Mouse (Mus musculus): ENCODE measurements around the gene Dtx3.
"Not testable (repeated sequence)": the region's sequence is repeated elsewhere in the genome, so short reads cannot be mapped to it uniquely, and the experiment has no call there.

The Dtx3 gene

GRCm38 (mm10) chr10:127166404-127166715 is 29.2 kb downstream of the Dtx3 start:
- no peak for DNase-seq (ENCODE audit: low read depth, low spot score)

- no peak for DNase-seq (ENCODE audit: low read depth, low spot score)
These were observed 29.7 kb downstream of the Dtx3 start for GRCm38 (mm10) chr10:127165654-127166403.

DNA sequence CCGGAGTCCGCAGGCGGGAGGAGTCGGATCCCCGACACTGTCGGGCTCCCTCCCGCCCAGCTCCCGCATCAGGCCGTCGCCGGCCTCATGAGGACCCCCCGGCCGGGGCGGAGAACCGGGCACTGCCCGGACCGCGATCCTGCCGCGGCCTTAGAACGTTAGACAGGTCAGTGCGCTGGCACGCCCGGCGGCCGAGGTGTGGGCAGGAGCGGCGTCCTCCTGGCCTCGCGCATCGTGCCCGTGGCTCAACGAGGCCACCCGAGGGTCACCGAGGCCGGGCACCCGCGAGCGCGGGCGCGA is 30.2 kb downstream of the Dtx3 start:
- no peak for DNase-seq (ENCODE audit: low read depth, low spot score)

- DNase-seq (ENCODE audit: low read depth, low spot score): peak; percentile 62
These were observed 30.7 kb downstream of the Dtx3 start, which contains the start of gene B4galnt1 for GRCm38 (mm10) chr10:127164631-127165353. Gene B4galnt1 (plus strand): TSS chr10:127165225.

GRCm38 (mm10) chr10:127164190-127164589 is 31.3 kb downstream of the Dtx3 start:
- no peak for DNase-seq (ENCODE audit: low read depth, low spot score)

- DNase-seq (ENCODE audit: low read depth, low spot score): not testable (repeated sequence)
These were observed 32.7 kb downstream of the Dtx3 start for GRCm38 (mm10) chr10:127162771-127163261.

DNA sequence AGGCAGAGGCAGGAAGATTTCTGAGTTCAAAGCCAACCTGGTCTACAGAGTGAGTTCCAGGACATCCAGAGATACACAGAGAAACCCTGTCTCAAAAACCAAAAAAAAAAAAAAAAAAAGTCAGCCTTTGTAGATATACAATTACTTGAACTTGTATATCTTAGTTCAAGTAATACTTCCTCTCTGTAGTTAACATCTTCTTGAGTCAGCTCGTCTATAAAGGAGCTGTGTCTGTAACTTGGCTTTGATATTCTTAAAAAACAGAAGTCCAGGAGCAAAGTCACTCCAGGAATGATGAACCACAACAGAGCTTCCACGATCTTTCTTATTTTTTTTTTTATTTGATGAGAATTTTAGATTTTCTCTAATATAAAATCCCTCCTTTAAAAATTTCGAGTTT is 34.8 kb downstream of the Dtx3 start:
- no peak for DNase-seq (ENCODE audit: low read depth, low spot score)

DNA sequence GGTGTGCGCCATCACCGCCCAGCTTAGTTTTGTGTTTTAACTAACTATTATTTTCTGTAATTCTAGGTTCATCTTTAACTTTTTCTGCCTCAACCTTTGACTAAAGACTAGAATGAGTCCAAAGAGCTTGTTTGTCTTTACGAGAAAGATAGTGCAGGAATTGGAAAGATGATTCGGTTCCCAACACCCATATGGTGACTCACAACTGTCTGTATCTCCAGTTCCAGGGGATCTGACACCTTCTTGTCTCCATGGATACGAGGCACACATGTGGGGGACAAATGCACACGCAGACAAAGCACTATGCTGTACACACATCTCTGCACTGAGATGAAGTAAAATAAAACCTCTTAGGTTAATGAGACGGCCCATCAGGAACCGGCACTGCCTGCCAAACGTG is 35.4 kb downstream of the Dtx3 start:
- no peak for DNase-seq (ENCODE audit: low read depth, low spot score)

DNA sequence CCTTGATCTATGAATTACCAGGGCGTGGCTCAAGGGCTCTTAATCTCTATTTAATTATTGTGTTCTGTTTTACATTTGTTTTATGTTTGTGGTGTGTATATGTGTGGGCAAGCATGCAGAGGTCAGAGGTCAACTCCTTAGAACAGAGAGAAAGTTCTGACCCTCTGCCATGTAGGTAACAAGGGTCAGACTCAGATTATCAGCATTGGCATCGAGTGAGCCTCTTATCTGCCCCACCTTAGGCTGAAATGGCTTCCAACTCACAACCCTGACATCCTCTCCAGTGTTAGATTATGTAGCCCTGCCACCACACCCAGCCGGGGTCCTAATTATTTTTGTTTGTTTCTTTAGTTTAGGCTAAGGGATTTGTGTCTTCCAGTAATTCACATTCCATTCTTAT is 37.1 kb downstream of the Dtx3 start:
- no peak for DNase-seq (ENCODE audit: low read depth, low spot score)

- no peak for DNase-seq (ENCODE audit: low read depth, low spot score)
These were observed 39.0 kb downstream of the Dtx3 start for GRCm38 (mm10) chr10:127156511-127156910.

DNA sequence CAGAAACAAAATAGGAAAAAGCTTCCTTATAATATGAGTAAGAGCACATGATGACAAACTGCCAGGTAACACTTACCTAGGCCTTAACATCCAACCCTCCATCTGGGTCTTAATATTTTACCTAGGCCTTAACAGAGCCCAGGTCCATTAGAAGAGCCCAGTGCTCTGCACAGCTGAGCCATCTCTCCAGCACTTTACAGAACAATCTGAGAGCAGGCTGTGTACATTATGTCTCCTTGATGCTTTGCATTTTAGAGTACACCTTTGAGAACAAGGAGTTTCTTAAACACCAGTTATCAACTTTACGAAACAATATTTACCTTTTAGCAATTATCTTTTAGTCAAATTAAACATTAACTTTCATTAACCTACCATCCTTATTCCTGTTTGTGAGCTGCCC is 39.4 kb downstream of the Dtx3 start:
- DNase-seq (ENCODE audit: low read depth, low spot score): no peak

GRCm38 (mm10) chr10:127154652-127155051 is 40.9 kb downstream of the Dtx3 start:
- no peak for DNase-seq (ENCODE audit: low read depth, low spot score)

DNA sequence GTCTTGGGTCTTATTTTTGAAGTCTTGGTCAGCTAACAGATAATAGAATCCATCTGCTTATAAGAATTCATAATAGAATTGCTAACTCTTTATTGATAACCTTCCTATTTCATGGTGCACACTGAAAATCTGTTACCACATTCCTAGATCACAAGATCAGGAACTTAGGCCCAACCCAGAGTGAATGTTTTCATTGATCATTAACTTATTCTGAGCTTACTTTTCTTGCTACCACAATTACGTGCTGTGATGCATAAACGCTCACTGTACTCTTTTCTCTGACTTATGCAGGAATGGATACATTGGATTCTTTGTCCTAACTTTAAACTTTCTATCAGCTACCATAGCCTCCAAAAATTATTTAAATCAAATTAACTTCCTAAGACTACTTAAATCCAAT is 41.3 kb downstream of the Dtx3 start:
- no peak for DNase-seq (ENCODE audit: low read depth, low spot score)

DNA sequence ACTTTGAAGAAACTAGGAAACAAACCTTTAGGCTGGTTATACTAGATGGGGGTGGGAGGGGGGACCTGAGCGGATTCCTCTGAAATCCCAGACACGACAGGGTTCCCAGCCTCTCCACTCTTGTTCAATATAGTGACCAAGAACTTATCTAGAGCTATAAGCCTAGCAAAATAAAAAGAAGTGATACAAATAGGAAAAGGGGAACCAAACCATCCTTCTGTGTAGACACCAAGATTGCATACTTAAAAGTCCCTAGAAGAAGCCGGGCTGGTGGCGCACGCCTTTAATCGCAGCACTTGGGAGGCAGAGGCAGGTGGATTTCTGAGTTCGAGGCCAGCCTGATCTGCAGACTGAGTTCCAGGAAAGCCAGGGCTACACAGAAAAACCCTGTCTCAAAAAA is 42.2 kb downstream of the Dtx3 start:
- DNase-seq (ENCODE audit: low read depth, low spot score): no peak

DNA sequence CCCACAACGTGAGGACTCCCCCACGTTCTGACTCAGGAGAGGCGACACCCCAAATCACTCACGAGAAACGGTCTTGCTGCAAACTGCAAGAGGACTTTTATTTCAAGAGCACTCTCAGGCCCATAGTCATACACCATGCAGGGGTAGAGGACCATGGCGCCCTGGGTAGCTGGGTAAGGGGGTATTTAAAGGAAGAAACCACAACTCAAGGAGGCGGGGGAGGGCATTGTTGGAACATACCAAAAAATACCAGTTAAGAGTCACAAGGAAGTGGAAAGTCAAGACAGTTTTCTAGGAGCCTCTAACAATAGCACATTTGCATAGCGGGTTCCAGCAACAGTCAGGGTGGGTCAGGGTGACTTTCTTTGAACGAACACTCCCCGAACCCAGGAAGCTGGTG is 43.0 kb downstream of the Dtx3 start:
- not testable (repeated sequence) for DNase-seq (ENCODE audit: low read depth, low spot score)

- DNase-seq (ENCODE audit: low read depth, low spot score): not testable (repeated sequence)
These were observed 44.3 kb downstream of the Dtx3 start for GRCm38 (mm10) chr10:127151233-127151632.

GRCm38 (mm10) chr10:127150471-127150872 is 45.1 kb downstream of the Dtx3 start:
- DNase-seq (ENCODE audit: low read depth, low spot score): no peak

GRCm38 (mm10) chr10:127147135-127147534 is 48.4 kb downstream of the Dtx3 start:
- no peak for DNase-seq (ENCODE audit: low read depth, low spot score)

GRCm38 (mm10) chr10:127145303-127145702 is 50.2 kb downstream of the Dtx3 start:
- no peak for DNase-seq (ENCODE audit: low read depth, low spot score)

- DNase-seq (ENCODE audit: low read depth, low spot score): no peak
These were observed 51.0 kb downstream of the Dtx3 start for GRCm38 (mm10) chr10:127144536-127144935.

- DNase-seq (ENCODE audit: low read depth, low spot score): no peak
These were observed 52.3 kb downstream of the Dtx3 start for GRCm38 (mm10) chr10:127143228-127143627.

DNA sequence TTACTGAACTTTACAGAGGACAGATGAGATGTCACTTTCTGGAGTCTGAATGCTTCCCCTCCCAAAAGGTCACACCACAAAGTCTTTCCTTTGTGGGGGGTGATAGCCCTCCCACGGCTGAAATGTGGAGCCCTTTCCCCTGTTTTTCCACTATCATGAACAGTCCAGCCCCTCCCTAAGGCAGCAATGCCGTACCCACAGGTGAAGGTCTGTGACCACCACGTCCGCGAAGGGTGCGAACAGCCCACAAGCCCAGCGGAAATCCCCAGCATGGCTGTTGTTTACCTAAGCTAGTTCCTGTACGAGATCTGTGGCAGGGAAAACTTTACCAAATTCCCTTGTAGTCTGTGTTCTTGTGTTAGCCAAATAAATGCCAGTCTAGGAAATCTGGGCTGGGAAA is 54.0 kb downstream of the Dtx3 start:
- no peak for DNase-seq (ENCODE audit: low read depth, low spot score)

DNA sequence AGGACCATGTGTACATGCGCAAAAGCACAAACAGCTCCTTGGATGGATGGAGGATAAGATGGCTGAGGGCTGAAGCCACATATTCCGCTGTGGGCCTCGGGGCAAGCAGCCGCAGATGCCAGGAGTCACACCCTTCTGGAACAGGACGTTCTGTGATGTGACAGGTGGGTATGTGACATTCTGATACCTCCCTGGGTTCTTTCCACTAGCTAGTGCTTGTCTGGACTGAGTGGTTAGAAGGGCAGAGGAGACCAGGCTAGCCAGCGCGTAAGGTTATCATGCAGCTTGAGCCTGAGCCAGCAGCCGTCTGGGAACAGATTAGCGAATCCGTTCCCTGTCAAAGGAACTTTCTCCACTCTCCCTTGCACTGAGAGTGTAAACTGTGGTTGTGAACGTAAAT is 54.6 kb downstream of the Dtx3 start:
- no peak for DNase-seq (ENCODE audit: low read depth, low spot score)
